Mouse (Mus musculus) mature B cell (primary cell): ENCODE data around the gene Arsb.
"Not testable (repeated sequence)": the region's sequence is repeated elsewhere in the genome, so short reads cannot be mapped to it uniquely, and the experiment has no call there.

ENCODE experiments used
- in situ Hi-C: fragments of 300-500 bp; cut with MboI; formaldehyde crosslinking; loops from 2 replicates; pipeline ENCODE4 v1.14.3; 2019

Gene Arsb

GRCm38 (mm10) chr13:93787647-93788046 lies 16.2 kb downstream of the Arsb start:
- in situ Hi-C loops, result no loop called here

- in situ Hi-C loops, result no loop called here
Observed at GRCm38 (mm10) chr13:93792945-93793642, 21.7 kb downstream of the Arsb start.

GRCm38 (mm10) chr13:93793643-93794182 lies 22.3 kb downstream of the Arsb start:
- in situ Hi-C loops, result no loop called here

GRCm38 (mm10) chr13:93797011-93797600 lies 25.7 kb downstream of the Arsb start:
- in situ Hi-C loops, result no loop called here

- in situ Hi-C loops, result not testable (repeated sequence)
Observed at GRCm38 (mm10) chr13:93810311-93810710, 38.9 kb downstream of the Arsb start.

DNA sequence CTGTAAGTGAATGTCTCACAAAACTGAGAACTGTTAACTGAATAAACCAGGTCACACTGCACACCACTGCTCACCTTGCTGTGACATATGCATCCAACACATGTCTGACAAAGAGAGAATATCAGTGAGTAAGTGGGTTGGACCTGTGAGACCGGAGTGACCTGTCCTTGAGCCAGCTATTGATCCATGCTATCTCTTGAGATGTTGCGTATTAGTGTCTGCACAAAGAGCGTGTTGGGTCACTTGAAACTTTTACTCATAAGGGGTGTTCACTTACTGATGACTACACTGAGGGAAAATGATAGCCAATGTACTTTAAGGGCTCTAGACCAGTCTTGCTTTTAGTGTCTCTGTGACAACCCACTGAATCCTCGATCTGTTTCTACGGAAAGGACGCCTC lies 42.7 kb downstream of the Arsb start:
- in situ Hi-C loops, result no loop called here

DNA sequence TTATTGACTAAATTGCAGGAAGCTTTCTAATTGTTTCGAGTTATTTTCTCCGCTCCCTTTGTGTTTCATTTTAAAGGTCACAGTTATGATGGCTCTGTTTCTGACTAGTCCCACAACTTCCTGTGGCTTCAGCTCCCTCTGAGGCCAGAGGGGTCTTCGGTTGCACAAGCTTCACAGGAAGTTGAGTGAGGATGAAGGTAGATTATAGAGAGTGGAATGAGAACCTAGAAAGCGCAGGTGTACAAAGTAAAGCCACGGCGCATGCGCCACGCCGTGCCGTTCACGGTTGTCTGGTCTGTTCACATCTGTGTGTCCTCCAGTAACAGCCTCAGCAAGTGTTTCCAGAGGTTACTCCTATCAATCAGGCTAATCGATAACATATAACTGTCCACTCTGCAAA lies 43.2 kb downstream of the Arsb start:
- in situ Hi-C loops, result no loop called here

DNA sequence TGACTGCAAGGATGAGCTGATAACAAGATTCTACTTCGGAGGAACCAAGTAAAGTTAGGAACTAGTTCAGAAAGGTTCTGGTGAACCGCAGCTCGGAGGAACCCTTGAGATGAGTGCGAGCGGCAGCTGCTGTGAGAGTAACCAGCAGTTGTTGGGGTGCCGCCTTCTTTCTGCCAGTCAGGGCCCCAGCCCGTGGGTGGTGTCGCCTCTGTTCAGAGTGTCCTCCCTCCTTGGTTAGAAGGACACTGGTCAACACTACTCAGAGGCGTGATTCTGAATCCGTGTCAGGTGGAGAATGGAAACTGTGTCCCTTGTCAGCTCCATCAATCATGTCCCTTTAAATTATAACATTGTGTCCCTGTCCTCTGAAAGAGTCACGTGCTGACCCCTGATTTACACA lies 43.7 kb downstream of the Arsb start:
- in situ Hi-C loops, result no loop called here

DNA sequence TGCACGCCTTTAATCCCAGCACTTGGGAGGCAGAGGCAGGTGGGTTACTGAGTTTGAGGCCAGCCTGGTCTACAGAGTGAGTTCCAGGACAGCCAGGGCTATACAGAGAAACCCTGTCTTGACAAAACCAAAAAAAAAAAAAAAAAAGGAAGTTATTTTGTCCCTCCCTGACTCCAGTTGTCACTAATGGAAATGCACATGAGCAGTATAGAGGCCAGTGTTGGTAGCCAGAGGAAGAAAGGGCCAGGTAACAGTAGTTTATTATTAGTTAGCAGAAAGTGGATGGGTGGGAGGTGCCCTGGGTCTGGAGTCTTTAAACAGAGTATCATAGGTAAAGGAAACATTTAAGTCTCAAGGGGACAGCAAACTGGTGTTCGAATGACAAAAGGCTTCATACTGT lies 44.7 kb downstream of the Arsb start:
- in situ Hi-C loops, result no loop called here

GRCm38 (mm10) chr13:93816688-93817331 lies 45.4 kb downstream of the Arsb start:
- in situ Hi-C loops, result no loop called here

GRCm38 (mm10) chr13:93820173-93820572 lies 48.7 kb downstream of the Arsb start:
- in situ Hi-C loops, result no loop called here

GRCm38 (mm10) chr13:93822001-93822400 lies 50.6 kb downstream of the Arsb start:
- in situ Hi-C loops, result no loop called here

- in situ Hi-C loops, result no loop called here
Observed at GRCm38 (mm10) chr13:93825792-93826558, 54.5 kb downstream of the Arsb start.

DNA sequence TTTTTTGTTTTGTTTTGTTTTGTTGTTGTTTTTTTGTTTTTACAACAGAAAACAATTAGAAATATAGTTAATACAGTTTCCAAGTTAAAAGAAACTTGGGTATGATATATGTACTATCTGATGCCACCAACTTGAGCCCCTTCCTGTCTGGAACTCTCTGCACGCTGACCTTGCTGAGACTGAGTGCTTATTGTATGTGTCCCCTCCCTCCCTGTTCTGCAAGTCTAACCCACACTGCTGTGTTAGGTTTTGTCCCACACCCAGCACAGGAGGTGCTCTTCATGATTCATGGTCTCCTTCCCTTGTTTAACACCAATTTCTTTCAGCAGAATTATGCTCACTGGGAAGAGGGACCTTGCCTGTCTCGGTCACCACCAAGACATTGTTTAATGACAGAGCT lies 56.3 kb downstream of the Arsb start:
- in situ Hi-C loops, result no loop called here

DNA sequence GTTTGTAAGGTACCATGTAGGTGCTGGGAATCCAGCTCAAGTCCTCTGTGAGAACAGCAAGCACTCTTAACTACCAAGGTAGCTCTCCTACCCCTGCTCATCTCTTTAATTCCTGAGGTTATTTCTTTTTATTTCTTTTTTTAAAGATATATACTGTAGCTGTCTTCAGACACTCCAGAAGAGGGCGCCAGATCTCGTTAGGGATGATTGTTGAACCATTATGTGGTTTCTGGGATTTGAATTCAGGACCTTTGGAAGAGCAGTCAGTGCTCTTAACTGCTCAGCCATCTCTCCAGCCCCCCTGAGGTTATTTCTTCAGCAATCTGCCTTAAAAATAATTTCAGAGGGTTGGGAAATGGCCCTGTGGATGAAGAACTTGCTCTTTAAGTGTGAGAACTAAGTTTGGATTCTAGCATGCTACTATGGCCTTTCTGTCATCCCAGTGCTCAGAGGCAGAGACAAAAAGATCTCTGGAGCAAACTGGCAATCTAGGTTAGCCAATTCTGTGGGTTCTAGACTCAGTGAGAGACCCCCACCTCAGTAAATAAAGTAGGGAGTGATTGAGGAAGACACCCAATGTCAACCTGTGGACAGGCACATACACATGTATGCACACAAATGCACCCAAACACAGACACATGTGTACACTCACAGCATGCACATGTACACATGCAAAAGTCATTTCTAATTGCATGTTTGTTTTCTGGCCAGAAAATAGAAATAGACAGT lies 58.3 kb downstream of the Arsb start:
- in situ Hi-C loops, result no loop called here

DNA sequence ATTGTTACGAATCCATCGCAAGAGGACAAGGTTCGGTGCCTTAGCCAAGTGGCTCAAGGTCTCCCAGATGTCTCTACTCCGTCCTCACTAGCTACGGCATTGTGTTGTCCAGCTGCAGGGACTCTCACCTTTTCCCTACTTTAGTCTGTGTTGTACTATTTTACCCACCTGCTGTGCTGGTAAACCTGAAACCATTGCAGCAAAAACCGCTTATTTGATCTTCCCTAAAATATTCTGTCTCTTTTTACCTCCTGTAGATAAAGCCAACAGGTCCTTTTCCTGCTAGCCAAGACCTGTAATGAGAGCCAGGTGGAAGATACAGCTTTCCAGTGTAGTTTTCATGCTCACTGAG lies 58.8 kb downstream of the Arsb start:
- in situ Hi-C loops, result no loop called here

DNA sequence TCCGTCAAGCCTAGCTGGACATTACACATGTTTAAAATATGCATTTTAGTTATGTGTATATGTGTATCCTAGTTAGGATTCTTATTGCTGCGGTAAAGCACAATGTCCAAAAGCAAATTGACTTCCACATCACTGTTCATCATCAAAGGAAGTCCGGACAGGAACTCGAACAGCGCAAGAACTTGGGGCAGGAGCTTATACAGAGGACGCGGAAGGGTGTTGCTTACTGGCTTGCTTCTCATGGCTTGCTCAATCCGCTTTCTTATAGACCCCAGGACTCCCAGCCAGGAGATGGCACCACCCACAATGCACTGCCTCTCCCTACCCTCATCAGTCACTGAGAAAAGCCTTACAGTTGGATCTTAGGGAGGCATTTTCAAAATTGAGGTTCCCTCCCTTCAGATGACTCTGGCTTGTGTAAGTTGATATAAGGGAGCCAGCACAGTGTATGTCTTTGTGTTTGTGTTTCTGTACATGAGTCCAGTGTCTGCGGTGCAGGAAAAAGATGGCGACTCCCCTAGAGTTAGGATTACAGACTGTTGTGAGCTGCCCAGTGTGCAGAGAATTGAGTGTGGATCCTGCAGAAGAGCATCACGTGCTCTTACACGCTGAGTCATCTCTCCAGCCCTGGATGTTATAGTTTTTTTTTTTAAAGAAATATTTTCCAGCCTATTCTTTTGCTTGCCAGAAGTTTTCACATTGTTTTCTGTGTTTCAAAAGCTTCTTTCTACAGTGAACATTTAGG lies 66.2 kb downstream of the Arsb start:
- in situ Hi-C loops, result no loop called here

DNA sequence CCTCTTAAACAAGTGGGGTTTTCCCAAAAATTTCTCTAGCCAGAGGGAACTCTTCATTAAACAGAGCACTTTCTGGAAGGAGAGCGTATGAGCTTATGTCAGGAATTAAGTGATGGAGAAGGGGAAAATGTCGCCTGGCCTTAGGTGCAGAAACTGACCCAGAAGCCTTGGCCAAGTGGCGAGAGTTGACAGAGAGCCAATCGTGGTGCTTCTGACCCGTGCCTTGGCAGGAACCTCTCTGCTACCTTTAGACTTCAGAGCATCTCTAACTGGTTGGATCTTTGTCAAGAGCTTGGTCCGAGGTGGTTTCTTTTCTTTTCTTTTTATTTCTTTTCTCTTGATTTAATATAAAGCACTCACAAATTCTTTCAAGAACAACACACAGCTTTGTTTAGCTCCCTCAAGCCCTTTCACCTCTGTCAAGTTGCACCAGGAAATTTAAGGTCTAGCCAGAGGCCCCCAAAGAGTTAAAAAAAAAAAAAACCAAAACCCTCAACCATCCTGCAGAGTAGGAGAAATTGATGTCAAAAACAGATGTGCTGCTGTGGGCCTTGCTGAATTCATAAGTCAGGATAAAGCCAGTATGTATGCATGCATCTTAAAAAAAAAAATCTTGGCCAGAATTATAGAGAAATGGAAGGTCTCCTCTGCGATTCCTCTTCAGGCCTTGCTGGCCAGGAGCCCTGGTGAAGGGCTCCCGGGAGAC lies 67.2 kb downstream of the Arsb start:
- in situ Hi-C loops, result no loop called here

- in situ Hi-C loops, result no loop called here
Observed at GRCm38 (mm10) chr13:93839137-93839630, 67.8 kb downstream of the Arsb start.

DNA sequence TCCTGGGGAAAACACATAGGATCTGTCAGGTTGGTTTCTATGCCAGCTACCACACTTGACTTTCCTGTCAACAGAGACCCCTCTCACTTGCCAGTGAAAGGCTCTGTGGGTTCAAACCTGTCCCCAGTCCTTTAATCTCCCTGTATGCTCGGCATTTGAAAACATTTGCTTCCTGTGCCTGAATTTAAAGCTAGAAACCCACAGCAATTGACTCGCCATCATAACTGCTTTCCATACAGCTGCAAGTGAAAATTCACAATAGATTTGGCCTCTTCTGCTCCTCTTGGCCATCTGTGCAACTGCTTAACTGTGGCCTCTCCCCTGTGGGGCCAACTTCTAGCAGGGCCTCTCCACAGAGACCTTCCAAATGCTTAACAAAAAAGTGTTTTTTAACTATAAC lies 68.3 kb downstream of the Arsb start:
- in situ Hi-C loops, result no loop called here
